Mouse (Mus musculus): ENCODE results near the gene Rack1. TPM values are rescaled to one million over a fixed set of nuclear protein-coding genes. Genes with fewer than 3 reads are reported as not detected.

Rack1 gene
- polyA plus RNA-seq (2015; fragmentation: Nextera tagmentation; extraction: Ambion mirVana) = 509 and 548 TPM in 2 replicates

GRCm38 (mm10) chr11:48799921-48800701 lies at the start of gene Rack1:
Gene Rack1, plus strand, starts transcription at chr11:48800332.

DNA sequence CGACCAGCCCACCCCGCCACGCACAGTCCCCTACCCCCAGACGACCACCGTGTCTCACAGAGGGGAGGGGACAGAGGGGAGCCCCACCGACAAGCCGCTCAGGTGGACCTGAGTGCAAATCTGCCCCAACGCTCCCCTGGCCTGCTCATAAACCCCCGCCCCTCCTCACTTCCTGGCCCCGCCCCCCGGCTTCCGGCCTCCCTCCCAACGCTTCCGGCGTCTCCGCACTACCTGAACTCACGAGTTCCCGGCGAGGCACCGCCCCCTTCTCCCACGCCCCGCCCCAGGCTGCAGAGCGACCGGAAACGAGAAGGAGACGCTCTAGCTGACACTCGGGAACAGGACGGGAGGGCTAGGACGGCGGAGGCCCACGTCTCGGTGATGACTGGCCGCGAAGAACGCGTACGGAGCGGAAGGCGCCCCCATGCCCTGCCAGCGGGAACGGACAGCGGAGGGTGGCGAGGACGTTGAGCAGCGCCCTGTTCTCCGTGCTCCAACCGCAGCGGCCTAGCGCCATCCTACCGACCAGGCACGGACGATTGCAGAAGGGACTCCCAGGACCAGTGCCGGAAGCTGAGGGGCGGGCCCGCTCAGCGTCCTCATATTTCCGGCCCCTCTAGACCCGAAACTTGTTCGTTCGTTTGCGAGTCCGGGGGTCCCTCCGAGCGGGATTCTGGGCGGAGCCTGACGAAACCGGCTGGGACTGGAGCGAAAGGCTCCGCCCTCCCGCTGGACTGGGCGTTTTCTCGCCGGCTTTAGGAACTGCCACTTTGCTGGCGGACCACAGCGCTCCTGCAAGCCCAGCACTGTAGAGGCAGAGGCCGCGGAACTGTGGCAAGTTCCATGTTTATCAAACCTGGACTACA lies 16.9 kb downstream of the Rack1 start, which contains the start of gene Trim41:
Trim41 (minus strand) TSS at position 554 of the 866 bp plus-strand sequence.

DNA sequence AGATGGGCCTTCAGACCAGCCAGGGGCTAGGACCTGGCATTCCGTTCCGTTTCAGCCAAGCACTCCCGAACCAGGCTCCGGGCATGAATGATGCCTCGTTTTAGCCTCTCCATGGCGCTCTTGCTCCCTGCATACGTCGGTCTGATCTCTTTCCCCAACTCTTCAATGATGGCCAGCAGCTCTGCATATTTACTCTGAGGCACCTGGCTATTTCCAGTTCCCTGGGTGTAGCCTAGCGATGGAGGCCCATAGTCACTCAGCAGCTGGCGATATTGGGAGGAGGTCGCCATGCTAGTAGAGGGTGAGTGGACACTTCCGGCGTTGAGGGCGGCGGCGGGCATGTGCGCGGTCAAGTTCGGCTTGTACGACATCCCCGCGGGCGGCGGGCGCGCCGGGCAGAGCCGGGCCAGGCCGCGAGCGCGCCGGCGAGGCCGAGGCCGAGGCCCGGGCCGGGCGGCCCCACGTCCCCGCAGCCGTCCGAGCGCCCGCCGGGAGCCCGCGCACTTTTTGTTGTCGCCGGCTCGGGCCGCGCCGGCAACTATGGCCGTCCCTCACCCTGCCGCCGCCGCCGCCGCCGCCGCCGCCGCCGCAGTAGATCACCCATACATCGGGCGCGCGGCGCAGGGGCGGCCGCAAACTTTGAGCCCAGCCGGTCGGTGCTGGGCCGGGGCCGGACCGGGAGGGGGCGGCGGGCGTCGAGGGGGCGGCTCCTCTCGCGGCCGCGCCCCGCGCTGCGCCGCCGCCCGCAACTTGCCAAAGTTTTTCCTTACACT lies 26.0 kb downstream of the Rack1 start, which contains the start of the genes Trim7 and Gm12184:
Trim7 (plus strand) TSS at position 162 of the 773 bp plus-strand sequence.
Gm12184 (minus strand) TSS at position 677 of the 773 bp plus-strand sequence.

Other genes starting within 250 kb of the Rack1 start
- gene Trim41, start 17.0 kb downstream of the Rack1 start, polyA plus RNA-seq (2015; fragmentation: Nextera tagmentation; extraction: Ambion mirVana) = 2.9 and 3.3 TPM in 2 replicates
- gene Trim7, start 25.8 kb downstream of the Rack1 start, polyA plus RNA-seq (2015; fragmentation: Nextera tagmentation; extraction: Ambion mirVana) = 6.9 and 9.6 TPM in 2 replicates
- 1.2 and 3.4 TPM in 2 replicates for gene Gm12184, start 26.3 kb downstream of the Rack1 start, polyA plus RNA-seq (2015; fragmentation: Nextera tagmentation; extraction: Ambion mirVana)
- 16.1 TPM in 2 replicates for gene Irgm1, start 71.4 kb downstream of the Rack1 start, polyA plus RNA-seq (2015; fragmentation: Nextera tagmentation; extraction: Ambion mirVana)
- 0.33 and 0.41 TPM in 2 replicates for gene Gm5431, start 101.9 kb downstream of the Rack1 start, polyA plus RNA-seq (2015; fragmentation: Nextera tagmentation; extraction: Ambion mirVana)
- gene Psme2b, start 145.9 kb downstream of the Rack1 start, polyA plus RNA-seq (2015; fragmentation: Nextera tagmentation; extraction: Ambion mirVana) = 4.9 and 5.6 TPM in 2 replicates
- 0.12 TPM in 1 of 2 replicates, not detected in the other for gene Olfr56, start 178.6 kb downstream of the Rack1 start, polyA plus RNA-seq (2015; fragmentation: Nextera tagmentation; extraction: Ambion mirVana)
- 2.5 and 3.0 TPM in 2 replicates for gene 9930111J21Rik1, start 179.1 kb downstream of the Rack1 start, polyA plus RNA-seq (2015; fragmentation: Nextera tagmentation; extraction: Ambion mirVana)
- gene Gm12185, start 191.9 kb downstream of the Rack1 start, polyA plus RNA-seq (2015; fragmentation: Nextera tagmentation; extraction: Ambion mirVana) = 0.02 TPM in 1 of 2 replicates, not detected in the other
- gene Tgtp1, start 193.8 kb downstream of the Rack1 start, polyA plus RNA-seq (2015; fragmentation: Nextera tagmentation; extraction: Ambion mirVana) = 0.85 and 1.6 TPM in 2 replicates